Mouse (Mus musculus) MEL (cell line): ENCODE results near the gene Rnf144b. TPM values are rescaled to one million over a fixed set of nuclear protein-coding genes. Genes with fewer than 3 reads are reported as not detected.

Source experiments
- DNase-seq: peaks from one replicate; pipeline ENCODE4 v3.0.0; 2011; ENCODE audit warnings: low read depth, low spot score
- H3K27ac ChIP-seq: 2 replicates; pipeline ENCODE4 v1.5.1; 2012; ENCODE audit warnings: low read depth, mild to moderate bottlenecking, control low read depth, low read length, moderate library complexity; ENCODE audit not compliant: control insufficient read depth
- H3K27me3 ChIP-seq, 2 experiments: fragments of 150-350 bp in 1 of 2; sonication (generic) in 1 of 2; 2 replicates each; pipeline ENCODE4 v1.6.1; 2012; ENCODE audit warnings: low read length in 2 of 2, mild to moderate bottlenecking in 2 of 2, improper control_type of control experiment in 1 of 2, moderate library complexity in 1 of 2; ENCODE audit not compliant: insufficient read depth in 2 of 2, control insufficient read depth in 1 of 2
- H3K36me3 ChIP-seq, 2 experiments: 2 replicates each; pipeline ENCODE4 v1.6.1; 2012 to 2014; ENCODE audit warnings: low read length in 2 of 2, improper control_type of control experiment in 1 of 2, inconsistent platforms in 1 of 2, mild to moderate bottlenecking in 1 of 2; ENCODE audit not compliant: insufficient read depth in 2 of 2, control insufficient read depth in 1 of 2
- H3K4me1 ChIP-seq, 2 experiments: fragments of 150-350 bp in 1 of 2; sonication (generic) in 1 of 2; 2 replicates each; pipeline ENCODE4 v1.6.1; 2012; ENCODE audit warnings: low read length in 2 of 2, improper control_type of control experiment in 1 of 2, mild to moderate bottlenecking in 1 of 2; ENCODE audit not compliant: insufficient read depth in 2 of 2, control insufficient read depth in 1 of 2
- H3K4me3 ChIP-seq, 2 experiments: fragments of 150-350 bp in 1 of 2; sonication (generic) in 1 of 2; 2 replicates each; pipeline ENCODE4 v1.5.1; 2012; ENCODE audit warnings: low read depth in 2 of 2, low read length in 2 of 2, mild to moderate bottlenecking in 2 of 2, moderate library complexity in 2 of 2, control low read depth in 1 of 2, improper control_type of control experiment in 1 of 2; ENCODE audit not compliant: control insufficient read depth in 1 of 2, insufficient read depth in 1 of 2
- H3K79me2 ChIP-seq: 2 replicates; pipeline ENCODE4 v1.6.1; 2012; ENCODE audit warnings: mild to moderate bottlenecking, low read length, moderate library complexity; ENCODE audit not compliant: control insufficient read depth, poor library complexity, insufficient read depth
- H3K9ac ChIP-seq: 2 replicates; pipeline ENCODE4 v1.6.1; 2012; ENCODE audit warnings: low read depth, mild to moderate bottlenecking, control low read depth, low read length, moderate library complexity; ENCODE audit not compliant: control insufficient read depth, poor library complexity, severe bottlenecking
- H3K9me3 ChIP-seq: fragments of 150-350 bp; sonication (generic); replicated peaks from 2 replicates; pipeline ENCODE4 v1.6.1; 2012; ENCODE audit warnings: mild to moderate bottlenecking, low read length, improper control_type of control experiment, moderate library complexity; ENCODE audit not compliant: insufficient read depth
- CHD1 ChIP-seq: IDR thresholded peaks from 2 replicates; pipeline ENCODE4 v1.6.1; 2012; ENCODE audit warnings: low read depth, mild to moderate bottlenecking, inconsistent platforms, low read length, improper control_type of control experiment
- CHD2 ChIP-seq: IDR thresholded peaks from 2 replicates; pipeline ENCODE4 v1.6.1; 2011; ENCODE audit warnings: low read length, improper control_type of control experiment
- CTCF ChIP-seq, 3 experiments: IDR thresholded peaks in 2 of 3; conservative IDR thresholded peaks in 1 of 3; 2 replicates each; pipeline ENCODE4 v1.5.1; 2011 to 2012; ENCODE audit warnings: low read length in 3 of 3, low read depth in 2 of 3, mild to moderate bottlenecking in 2 of 3, improper control_type of control experiment in 1 of 3, inconsistent platforms in 1 of 3, mixed read lengths in 1 of 3, moderate library complexity in 1 of 3; ENCODE audit not compliant: control insufficient read depth in 1 of 3, insufficient read depth in 1 of 3, poor library complexity in 1 of 3, severe bottlenecking in 1 of 3
- ELF1 ChIP-seq: IDR thresholded peaks from 2 replicates; pipeline ENCODE4 v1.6.1; 2014; ENCODE audit warnings: low read depth, mild to moderate bottlenecking, inconsistent platforms, low read length, improper control_type of control experiment, moderate library complexity
- EP300 ChIP-seq, 2 experiments: IDR thresholded peaks; 2 replicates each; pipeline ENCODE4 v1.6.1; 2011; ENCODE audit warnings: improper control_type of control experiment in 2 of 2, low read length in 2 of 2, low read depth in 1 of 2, mild to moderate bottlenecking in 1 of 2
- ETS1 ChIP-seq: IDR thresholded peaks from 2 replicates; pipeline ENCODE4 v1.6.1; 2012; ENCODE audit warnings: low read depth, mild to moderate bottlenecking, inconsistent platforms, low read length, improper control_type of control experiment, moderate library complexity
- GABPA ChIP-seq: IDR thresholded peaks from 2 replicates; pipeline ENCODE4 v1.6.1; 2012; ENCODE audit warnings: low read depth, mild to moderate bottlenecking, inconsistent platforms, low read length, improper control_type of control experiment, moderate library complexity
- GATA1 ChIP-seq: IDR thresholded peaks from 2 replicates; pipeline ENCODE4 v1.6.1; 2011; ENCODE audit warnings: low read depth, low read length, improper control_type of control experiment
- HCFC1 ChIP-seq: IDR thresholded peaks from 2 replicates; pipeline ENCODE4 v1.6.1; 2012; ENCODE audit warnings: low read depth, mild to moderate bottlenecking, inconsistent platforms, low read length, improper control_type of control experiment, moderate library complexity
- KAT2A ChIP-seq: conservative IDR thresholded peaks from 2 replicates; pipeline ENCODE4 v1.6.1; 2012; ENCODE audit warnings: low read depth, low read length, improper control_type of control experiment, inconsistent platforms
- MAX ChIP-seq: IDR thresholded peaks from 2 replicates; pipeline ENCODE4 v1.6.1; 2011; ENCODE audit warnings: low read length, improper control_type of control experiment
- MAZ ChIP-seq: IDR thresholded peaks from 2 replicates; pipeline ENCODE4 v1.6.1; 2012; ENCODE audit warnings: low read depth, mild to moderate bottlenecking, inconsistent platforms, low read length, improper control_type of control experiment
- MEF2A ChIP-seq: IDR thresholded peaks from 2 replicates; pipeline ENCODE4 v1.6.1; 2014; ENCODE audit warnings: low read depth, mild to moderate bottlenecking, inconsistent platforms, low read length, improper control_type of control experiment; ENCODE audit not compliant: poor library complexity, insufficient replicate concordance, severe bottlenecking; ENCODE audit errors: extremely low read depth
- MYB ChIP-seq: IDR thresholded peaks from 2 replicates; pipeline ENCODE4 v1.6.1; 2011; ENCODE audit warnings: mild to moderate bottlenecking, low read depth, low read length, improper control_type of control experiment
- NELFE ChIP-seq: IDR thresholded peaks from 2 replicates; pipeline ENCODE4 v1.6.1; 2011; ENCODE audit warnings: low read depth, low read length, improper control_type of control experiment
- NRF1 ChIP-seq: IDR thresholded peaks from 2 replicates; pipeline ENCODE4 v1.6.1; 2014; ENCODE audit warnings: low read depth, mild to moderate bottlenecking, inconsistent platforms, low read length, improper control_type of control experiment, moderate library complexity; ENCODE audit not compliant: poor library complexity, insufficient read depth, severe bottlenecking
- POLR2A ChIP-seq, 2 experiments: IDR thresholded peaks; 2 replicates each; pipeline ENCODE4 v1.6.1; 2011 to 2012; ENCODE audit warnings: low read length in 2 of 2, mild to moderate bottlenecking in 2 of 2, control low read depth in 1 of 2, improper control_type of control experiment in 1 of 2, low read depth in 1 of 2, moderate library complexity in 1 of 2; ENCODE audit not compliant: control insufficient read depth in 1 of 2, insufficient read depth in 1 of 2, poor library complexity in 1 of 2
- POLR2AphosphoS2 ChIP-seq: IDR thresholded peaks from 2 replicates; pipeline ENCODE4 v1.6.1; 2011; ENCODE audit warnings: low read length, improper control_type of control experiment
- RAD21 ChIP-seq: IDR thresholded peaks from 2 replicates; pipeline ENCODE4 v1.6.1; 2011; ENCODE audit warnings: mild to moderate bottlenecking, low read depth, low read length, improper control_type of control experiment
- RCOR1 ChIP-seq: IDR thresholded peaks from 2 replicates; pipeline ENCODE4 v1.6.1; 2012; ENCODE audit warnings: low read depth, mild to moderate bottlenecking, inconsistent platforms, low read length, improper control_type of control experiment
- SIN3A ChIP-seq: IDR thresholded peaks from 2 replicates; pipeline ENCODE4 v1.6.1; 2012; ENCODE audit warnings: low read length, improper control_type of control experiment, inconsistent platforms
- TAL1 ChIP-seq: IDR thresholded peaks from 2 replicates; pipeline ENCODE4 v1.6.1; 2012; ENCODE audit warnings: mild to moderate bottlenecking, inconsistent platforms, low read length, moderate library complexity, mixed read lengths
- TBP ChIP-seq: IDR thresholded peaks from 2 replicates; pipeline ENCODE4 v1.8.0; 2011; ENCODE audit warnings: low read depth, low read length, improper control_type of control experiment
- UBTF ChIP-seq: IDR thresholded peaks from 2 replicates; pipeline ENCODE4 v1.6.1; 2012; ENCODE audit warnings: low read depth, mild to moderate bottlenecking, inconsistent platforms, low read length, improper control_type of control experiment, moderate library complexity, borderline replicate concordance; ENCODE audit not compliant: insufficient read depth
- USF1 ChIP-seq: IDR thresholded peaks from 2 replicates; pipeline ENCODE4 v1.6.1; 2014; ENCODE audit warnings: low read depth, mild to moderate bottlenecking, inconsistent platforms, low read length, improper control_type of control experiment, moderate library complexity
- ZC3H11A ChIP-seq: IDR thresholded peaks from 2 replicates; pipeline ENCODE4 v1.6.1; 2012; ENCODE audit warnings: low read depth, mild to moderate bottlenecking, inconsistent platforms, low read length, improper control_type of control experiment
- ZKSCAN1 ChIP-seq: IDR thresholded peaks from 2 replicates; pipeline ENCODE4 v1.6.1; 2012; ENCODE audit warnings: low read depth, mild to moderate bottlenecking, inconsistent platforms, low read length, improper control_type of control experiment, moderate library complexity
- ZMIZ1 ChIP-seq: IDR thresholded peaks from 2 replicates; pipeline ENCODE4 v1.6.1; 2012; ENCODE audit warnings: low read depth, mild to moderate bottlenecking, inconsistent platforms, low read length, improper control_type of control experiment, moderate library complexity
- polyA plus RNA-seq, 2 experiments: library from polyadenylated mRNA; stranded (reverse) in 1 of 2; unstranded in 1 of 2; fragments of >175 nt in 1 of 2; fragments of >200 nt in 1 of 2; gene quantifications; 2 replicates each; pipeline versions ENCODE4 v1.2.1 to v1.2.4; 2012; ENCODE audit warnings: low replicate concordance in 2 of 2, low read depth in 1 of 2; ENCODE audit not compliant: insufficient read length in 2 of 2, insufficient read depth in 1 of 2, missing spikeins in 1 of 2
- total RNA-seq: library from RNA; depleted of rRNA; stranded (reverse); fragments of 300-350 nt; gene quantifications from 2 replicates; pipeline ENCODE4 v1.2.3, GENCODE M21; 2012

Rnf144b gene
- total and polyA plus RNA-seq, 3 experiments, result not detected

DNA sequence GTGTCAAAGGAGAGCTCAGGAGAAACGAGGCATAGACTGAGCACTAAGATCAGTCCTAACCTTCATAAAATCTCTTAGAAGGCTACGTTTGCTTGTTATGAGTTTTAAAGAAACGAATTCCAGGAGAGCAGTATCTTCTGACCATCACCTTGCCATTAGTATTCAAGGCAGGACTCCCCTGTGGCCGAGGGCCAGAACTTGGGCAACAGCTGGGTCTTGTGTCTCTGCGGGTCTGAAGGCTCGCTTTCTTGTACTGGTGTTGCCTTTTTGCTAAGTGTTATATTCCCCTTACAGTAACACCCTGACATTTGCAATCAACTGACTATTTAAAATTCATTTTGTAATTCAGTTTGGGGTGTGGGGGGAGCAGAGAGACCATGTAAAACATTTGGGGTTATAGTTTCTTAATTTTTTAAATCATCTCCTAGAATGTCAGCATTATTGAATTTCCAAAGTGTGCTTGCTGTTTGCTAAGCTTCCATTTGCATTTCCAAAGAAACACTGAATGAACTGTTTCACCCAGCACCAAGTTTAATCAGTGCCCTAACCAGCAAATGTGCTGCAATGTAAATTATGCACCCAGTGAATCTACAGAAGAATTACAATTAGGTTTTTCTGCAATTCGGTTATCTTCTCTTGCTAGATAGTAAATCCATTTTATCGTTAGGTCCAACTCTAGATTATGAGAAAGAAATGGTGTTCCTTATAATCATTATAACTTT lies 126.0 kb downstream of the Rnf144b start:
- H3K4me1 ChIP-seq, result no peaks in the 10 kb centered on the region
- no peaks in the 10 kb centered on the region for H3K27me3 ChIP-seq
- H3K9ac ChIP-seq, result no peak overlapping the region
- H3K4me3 ChIP-seq, result no peak overlapping the region
- TF ChIP-seq NELFE (no peak), RCOR1 (no peak), ETS1 (no peak), ZMIZ1 (no peak), MYB (no peak), USF1 (no peak), EP300 (IDR thresholded peaks at IDR 0.05; ENCODE audit: low read depth in 1 of 2, low read length in 2 of 2) (no peak), MAX (no peak), UBTF (no peak), CHD1 (no peak), MAZ (no peak), GATA1 (no peak), ELF1 (no peak), HCFC1 (no peak), SIN3A (no peak)
- H3K27ac ChIP-seq, result no peak overlapping the region
- H3K9me3 ChIP-seq, result no peaks in the 10 kb centered on the region
- H3K36me3 ChIP-seq, result no peaks in the 10 kb centered on the region
- no peak for DNase-seq
- no peaks in the 10 kb centered on the region for H3K79me2 ChIP-seq

DNA sequence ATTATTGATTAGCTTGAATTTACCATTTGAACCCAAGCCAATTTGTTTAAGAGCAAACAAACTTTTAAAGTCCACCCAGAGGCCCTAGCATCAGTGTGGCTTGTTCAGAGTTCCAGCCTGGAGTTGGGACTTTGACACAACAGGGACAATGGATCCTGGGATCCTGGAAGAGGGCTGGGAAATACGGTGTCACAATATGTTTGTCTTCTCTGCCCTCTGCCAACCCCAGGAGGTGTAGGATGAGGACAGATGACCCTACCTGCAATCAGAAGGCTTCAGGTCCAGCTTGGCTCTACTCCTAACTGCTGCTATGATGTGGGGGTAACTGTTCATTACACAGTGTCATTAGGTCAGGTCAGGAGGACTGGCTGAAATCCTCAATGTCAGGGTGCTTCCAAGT lies 128.2 kb downstream of the Rnf144b start:
- no peaks in the 10 kb centered on the region for H3K36me3 ChIP-seq
- H3K9ac ChIP-seq, result no peak overlapping the region
- TF ChIP-seq POLR2A (IDR thresholded peaks at IDR 0.05; ENCODE audit: control insufficient read depth in 1 of 2, insufficient read depth in 1 of 2, low read depth in 1 of 2, low read length in 2 of 2, poor library complexity in 1 of 2) (no peak), RAD21 (no peak), MEF2A (no peak), MAZ (no peak), TBP (no peak), ETS1 (no peak), POLR2AphosphoS2 (no peak), TAL1 (no peak), ZKSCAN1 (no peak), CTCF (IDR thresholded peaks at IDR 0.05 in 2 of 3, conservative IDR thresholded peaks at IDR 0.05 in 1 of 3; ENCODE audit: control insufficient read depth in 1 of 3, insufficient read depth in 1 of 3, low read depth in 2 of 3, low read length in 3 of 3, poor library complexity in 1 of 3, severe bottlenecking in 1 of 3) (no peak), GABPA (no peak), RCOR1 (no peak), EP300 (IDR thresholded peaks at IDR 0.05; ENCODE audit: low read depth in 1 of 2, low read length in 2 of 2) (no peak), KAT2A (no peak), NRF1 (no peak), CHD2 (no peak), CHD1 (no peak), ZC3H11A (no peak)
- H3K4me3 ChIP-seq, result no peak overlapping the region
- H3K4me1 ChIP-seq, result no peaks in the 10 kb centered on the region
- H3K9me3 ChIP-seq, result no peaks in the 10 kb centered on the region
- H3K27me3 ChIP-seq, result no peaks in the 10 kb centered on the region
- no peak for DNase-seq
- no peak overlapping the region for H3K27ac ChIP-seq
- H3K79me2 ChIP-seq, result no peaks in the 10 kb centered on the region
